Mouse (Mus musculus) limb, embryonic 13.5 days (tissue): ENCODE measurements at regions not wholly inside any gene's neighbourhood (a gene's known extent, or its start where the extent isn't known, plus 50 kb on each side); places are given as distances from the start of the nearest gene placed in this dataset.

Source experiments
- ATAC-seq: fragments of 200-750 bp; cut with Nextera tagmentation; 2 replicates; pipeline ENCODE4 v1.8.0; 2017; ENCODE audit warnings: low read depth, moderate number of reproducible peaks, moderate TSS enrichment; ENCODE audit not compliant: low FRiP score
- H3K27ac ChIP-seq: fragments of 300-500 bp; sonication (generic); 2 replicates; pipeline ENCODE4 v1.5.1; 2015; ENCODE audit warnings: inconsistent platforms, mild to moderate bottlenecking, moderate library complexity
- H3K27me3 ChIP-seq: fragments of 300-500 bp; sonication (generic); 2 replicates; pipeline ENCODE4 v1.6.1; 2015; ENCODE audit warnings: mild to moderate bottlenecking, inconsistent platforms
- H3K36me3 ChIP-seq: fragments of 300-500 bp; sonication (generic); 2 replicates; pipeline ENCODE4 v1.6.1; 2015; ENCODE audit warnings: inconsistent platforms, mild to moderate bottlenecking, moderate library complexity
- H3K4me1 ChIP-seq: fragments of 300-500 bp; sonication (generic); 2 replicates; pipeline ENCODE4 v1.6.1; 2015; ENCODE audit warnings: inconsistent platforms
- H3K4me2 ChIP-seq: fragments of 300-500 bp; sonication (generic); replicated peaks from 2 replicates; pipeline ENCODE4 v1.6.1; 2015; ENCODE audit warnings: inconsistent platforms, mild to moderate bottlenecking, moderate library complexity
- H3K4me3 ChIP-seq: fragments of 300-500 bp; sonication (generic); 2 replicates; pipeline ENCODE4 v1.5.1; 2015; ENCODE audit warnings: moderate library complexity, mild to moderate bottlenecking, inconsistent platforms
- H3K9ac ChIP-seq: fragments of 300-500 bp; sonication (generic); 2 replicates; pipeline ENCODE4 v1.6.1; 2015; ENCODE audit warnings: mild to moderate bottlenecking, inconsistent platforms
- H3K9me3 ChIP-seq: fragments of 300-500 bp; sonication (generic); 2 replicates; pipeline ENCODE4 v1.6.1; 2016; ENCODE audit warnings: inconsistent platforms
- WGBS: fragments of 180-500 bp; shearing (Covaris S2); methylation state at CpG from one replicate; pipeline ENCODE4 v1.1.7; 2015; 5-methylcytosine and 5-hydroxymethylcytosine counted together

- no peak overlapping the region for H3K9ac ChIP-seq
- no peaks in the 10 kb centered on the region for H3K9me3 ChIP-seq
- H3K4me2 ChIP-seq = 0 out of 2 replicates have a peak overlapping the region, but pooled peaks have one; percentile 20
- H3K27ac ChIP-seq = no peak overlapping the region
- H3K4me1 ChIP-seq = no peaks in the 10 kb centered on the region
- H3K27me3 ChIP-seq = no peaks in the 10 kb centered on the region
- no peaks in the 10 kb centered on the region for H3K36me3 ChIP-seq
- 69% methylated on average over 16 of the region's 16 CpGs for WGBS
- H3K4me3 ChIP-seq = no peak overlapping the region
- ATAC-seq = no peak
These were observed 66.4 kb upstream of the Plcz1 start for GRCm38 (mm10) chr6:140107628-140108027.

- no peak overlapping the region for H3K4me3 ChIP-seq
These were observed 64.9 kb upstream of the Plcz1 start for GRCm38 (mm10) chr6:140106141-140106540.

GRCm38 (mm10) chr6:140102043-140102442 lies 60.8 kb upstream of the Plcz1 start:
- no peaks in the 10 kb centered on the region for H3K4me1 ChIP-seq
- no peaks in the 10 kb centered on the region for H3K9me3 ChIP-seq
- no peak overlapping the region for H3K4me3 ChIP-seq
- no peaks in the 10 kb centered on the region for H3K27me3 ChIP-seq
- no peak overlapping the region for H3K27ac ChIP-seq
- no peaks in the 10 kb centered on the region for H3K36me3 ChIP-seq
- 45% methylated on average over 6 of the region's 6 CpGs for WGBS
- no peak for ATAC-seq
- H3K4me2 ChIP-seq = no peak overlapping the region
- no peak overlapping the region for H3K9ac ChIP-seq

More at GRCm38 (mm10) chr6:140106141-140106540, 64.9 kb upstream of the Plcz1 start:
- no peak for ATAC-seq
- Histone ChIP-seq H3K36me3 (no peaks in the 10 kb centered on the region), H3K4me1 (no peaks in the 10 kb centered on the region), H3K27me3 (no peaks in the 10 kb centered on the region), H3K4me2 (no peak overlapping the region), H3K9me3 (no peaks in the 10 kb centered on the region), H3K9ac (no peak overlapping the region), H3K27ac (no peak overlapping the region)
- 80% methylated on average over 5 of the region's 5 CpGs for whole genome bisulfite sequencing

- Histone ChIP-seq H3K27me3 (no peaks in the 10 kb centered on the region), H3K4me3 (no peak overlapping the region), H3K27ac (no peak overlapping the region), H3K9me3 (no peaks in the 10 kb centered on the region), H3K4me1 (peaks cover 5% of the 10 kb centered on the region), H3K4me2 (no peak overlapping the region), H3K9ac (no peak overlapping the region), H3K36me3 (no peaks in the 10 kb centered on the region)
- no peak for ATAC-seq
- 73% methylated on average over 10 of the region's 10 CpGs for WGBS
These were observed 54.2 kb upstream of the Plcz1 start for GRCm38 (mm10) chr6:140095416-140095815.
